Mouse (Mus musculus) embryonic facial prominence, embryonic 13.5 days (tissue): ENCODE data around the gene Foxp1. TPM values are rescaled to one million over a fixed set of nuclear protein-coding genes. Genes with fewer than 3 reads are reported as not detected.

ENCODE experiments used
- ATAC-seq: fragments of 200-750 bp; cut with Nextera tagmentation; 2 replicates; pipeline ENCODE4 v1.8.0; 2017; ENCODE audit warnings: low read depth; ENCODE audit not compliant: insufficient number of reproducible peaks, insufficient read depth, low FRiP score, low TSS enrichment
- H3K27ac ChIP-seq: fragments of 300-500 bp; sonication (generic); 2 replicates; pipeline ENCODE4 v1.5.1; 2015; ENCODE audit warnings: moderate library complexity, mild to moderate bottlenecking, inconsistent platforms
- H3K27me3 ChIP-seq: fragments of 300-500 bp; sonication (generic); 2 replicates; pipeline ENCODE4 v1.6.1; 2015; ENCODE audit warnings: mild to moderate bottlenecking, inconsistent platforms
- H3K36me3 ChIP-seq: fragments of 300-500 bp; sonication (generic); 2 replicates; pipeline ENCODE4 v1.6.1; 2015; ENCODE audit warnings: mild to moderate bottlenecking, inconsistent platforms
- H3K4me1 ChIP-seq: fragments of 300-500 bp; sonication (generic); 2 replicates; pipeline ENCODE4 v1.6.1; 2015; ENCODE audit warnings: inconsistent platforms
- H3K4me2 ChIP-seq: fragments of 300-500 bp; sonication (generic); 2 replicates; pipeline ENCODE4 v1.6.1; 2015; ENCODE audit warnings: moderate library complexity, mild to moderate bottlenecking, inconsistent platforms
- H3K4me3 ChIP-seq: fragments of 300-500 bp; sonication (generic); 2 replicates; pipeline ENCODE4 v1.5.1; 2015; ENCODE audit warnings: mild to moderate bottlenecking, inconsistent platforms
- H3K9ac ChIP-seq: fragments of 300-500 bp; sonication (generic); 2 replicates; pipeline ENCODE4 v1.6.1; 2015; ENCODE audit warnings: mild to moderate bottlenecking, inconsistent platforms
- H3K9me3 ChIP-seq: fragments of 300-500 bp; sonication (generic); 2 replicates; pipeline ENCODE4 v1.6.1; 2016; ENCODE audit warnings: inconsistent platforms
- WGBS: fragments of 180-500 bp; shearing (Covaris S2); methylation state at CpG from one replicate; pipeline ENCODE4 v1.1.7; 2015; ENCODE audit warnings: mixed read lengths; 5-methylcytosine and 5-hydroxymethylcytosine counted together
- polyA plus RNA-seq: library from polyadenylated mRNA; unstranded; fragments of >200 nt; fragmentation: Nextera tagmentation; extraction: Ambion mirVana; gene quantifications from 2 replicates; pipeline ENCODE4 v1.2.1, GENCODE M21; 2015

Foxp1 gene
- polyA plus RNA-seq, 1 experiment from 2014 or later = 66.7 TPM

DNA sequence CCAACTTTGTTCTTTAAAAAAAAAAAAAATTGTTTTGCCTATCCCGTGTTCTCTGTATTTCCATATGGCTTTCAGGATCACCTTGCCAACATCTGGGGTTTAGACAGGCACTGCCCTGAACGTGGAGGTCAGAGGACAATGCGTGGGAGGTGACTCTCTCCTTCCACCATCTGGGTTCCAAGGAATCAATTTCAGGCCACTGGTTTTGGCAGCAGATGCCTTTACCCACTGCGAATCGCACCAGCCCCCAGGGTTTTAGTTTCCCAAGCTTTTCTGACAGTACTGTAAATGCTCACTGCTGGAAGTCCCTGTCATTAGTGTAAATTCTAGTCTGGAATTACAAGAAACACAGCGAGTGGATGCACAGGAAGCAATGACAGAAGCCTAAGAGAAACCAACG is 41.0 kb downstream of the Foxp1 start:
- Histone ChIP-seq H3K27me3 (no peaks in the 10 kb centered on the region), H3K27ac (no peak overlapping the region), H3K9me3 (no peaks in the 10 kb centered on the region; the same call in 1 of the 2 replicates), H3K4me1 (peaks cover 41% of the 10 kb centered on the region), H3K9ac (no peak overlapping the region), H3K4me2 (no peak overlapping the region), H3K36me3 (no peaks in the 10 kb centered on the region), H3K4me3 (no peak overlapping the region)
- 38% methylated on average over 7 of the region's 7 CpGs for WGBS
- no peak for ATAC-seq

DNA sequence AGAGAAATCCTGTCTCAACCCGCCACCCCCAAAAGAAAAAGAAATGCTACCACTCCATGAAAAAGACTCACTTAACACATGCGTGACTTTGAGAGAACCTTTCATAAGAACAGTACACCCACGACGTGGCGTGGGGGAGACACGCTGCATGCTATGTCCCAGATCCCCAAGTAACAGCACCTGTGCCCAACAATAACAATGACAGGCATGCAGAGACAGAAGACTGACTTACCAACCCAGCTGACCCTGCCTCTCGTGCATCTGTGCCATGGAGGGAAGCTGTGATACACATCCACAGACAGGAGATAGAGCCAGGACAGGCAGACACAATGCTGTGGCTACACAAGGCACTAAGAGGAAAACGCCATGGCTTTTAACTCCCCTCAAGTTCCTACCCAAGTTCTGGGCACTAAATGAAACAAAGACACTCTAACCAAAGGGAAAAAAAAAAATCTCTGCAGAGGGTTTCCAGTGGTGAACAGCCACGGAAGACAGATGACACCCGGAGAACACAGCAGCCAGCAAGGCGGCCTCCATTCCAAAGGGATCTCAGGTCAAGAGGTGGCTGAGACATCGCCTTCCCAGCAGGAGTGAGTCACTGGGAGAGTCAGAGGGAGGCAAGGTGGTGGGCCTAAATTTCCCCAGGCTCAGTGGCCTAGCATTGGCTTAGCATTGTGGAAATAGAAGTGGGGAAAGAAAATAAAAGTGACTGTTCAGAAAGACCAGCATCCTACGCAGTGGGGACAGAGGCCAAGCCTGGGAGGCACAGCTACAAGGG is 43.5 kb downstream of the Foxp1 start:
- no peak overlapping the region for H3K27ac ChIP-seq
- H3K36me3 ChIP-seq = no peaks in the 10 kb centered on the region
- no peak for ATAC-seq
- peaks cover 31% of the 10 kb centered on the region for H3K4me1 ChIP-seq
- no peaks in the 10 kb centered on the region for H3K27me3 ChIP-seq
- no peak overlapping the region for H3K4me2 ChIP-seq
- H3K9ac ChIP-seq = no peak overlapping the region
- H3K4me3 ChIP-seq = no peak overlapping the region
- H3K9me3 ChIP-seq = no peaks in the 10 kb centered on the region; the same call in 1 of the 2 replicates
- 84% methylated on average over 13 of the region's 13 CpGs for WGBS

DNA sequence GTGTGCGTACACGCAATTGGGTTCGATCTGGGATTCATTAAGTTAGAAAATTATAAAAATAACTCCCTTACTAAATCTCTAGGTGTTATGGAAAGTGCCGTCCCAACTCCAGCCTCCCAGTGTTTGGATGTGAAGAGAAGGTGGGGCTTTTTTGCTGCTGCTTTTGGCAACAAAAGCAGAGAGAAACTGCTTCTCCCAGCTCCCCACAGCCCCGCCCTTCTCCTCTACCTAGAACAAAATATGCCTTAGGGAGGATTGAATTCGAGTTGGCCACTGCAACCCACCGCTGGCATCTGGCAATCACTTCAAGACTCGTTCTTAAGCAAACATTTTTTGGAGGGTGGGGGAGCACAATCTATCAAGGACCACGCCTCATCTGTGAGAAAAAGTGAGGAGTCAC is 47.5 kb downstream of the Foxp1 start:
- H3K4me2 ChIP-seq = no peak overlapping the region
- no peaks in the 10 kb centered on the region for H3K9me3 ChIP-seq
- H3K4me1 ChIP-seq = peaks cover 15% of the 10 kb centered on the region
- WGBS = 47% methylated on average over 9 of the region's 9 CpGs
- no peak overlapping the region for H3K9ac ChIP-seq
- no peaks in the 10 kb centered on the region; the same call in 1 of the 2 replicates for H3K27me3 ChIP-seq
- H3K27ac ChIP-seq = no peak overlapping the region
- H3K4me3 ChIP-seq = no peak overlapping the region
- H3K36me3 ChIP-seq = no peaks in the 10 kb centered on the region
- no peak for ATAC-seq

DNA sequence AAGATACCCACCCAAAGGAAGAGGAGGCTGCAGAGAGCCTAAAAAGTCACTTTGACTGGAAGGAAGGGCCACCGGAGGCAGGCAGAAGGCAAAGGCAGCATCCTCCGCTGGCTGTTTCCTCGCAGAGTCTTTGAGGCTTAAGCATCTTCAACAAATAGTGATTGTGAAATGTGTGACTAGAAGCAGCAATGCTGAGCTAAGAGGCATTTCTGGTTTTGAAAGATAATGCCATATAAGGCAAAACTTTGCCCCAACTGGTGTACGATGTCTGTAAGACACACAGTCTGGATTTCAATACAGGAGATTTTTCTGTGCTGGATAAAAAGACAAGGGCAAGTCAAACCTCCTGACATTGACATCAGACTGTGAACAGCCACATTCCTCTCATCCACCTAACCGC is 51.6 kb downstream of the Foxp1 start:
- H3K9ac ChIP-seq = no peak overlapping the region
- peaks cover 16% of the 10 kb centered on the region for H3K4me1 ChIP-seq
- no peaks in the 10 kb centered on the region; the same call in 1 of the 2 replicates for H3K27me3 ChIP-seq
- no peaks in the 10 kb centered on the region for H3K9me3 ChIP-seq
- no peak for ATAC-seq
- H3K27ac ChIP-seq = no peak overlapping the region
- H3K36me3 ChIP-seq = no peaks in the 10 kb centered on the region
- whole genome bisulfite sequencing = 61% methylated on average over 5 of the region's 5 CpGs
- no peak overlapping the region for H3K4me3 ChIP-seq
- no peak overlapping the region for H3K4me2 ChIP-seq

DNA sequence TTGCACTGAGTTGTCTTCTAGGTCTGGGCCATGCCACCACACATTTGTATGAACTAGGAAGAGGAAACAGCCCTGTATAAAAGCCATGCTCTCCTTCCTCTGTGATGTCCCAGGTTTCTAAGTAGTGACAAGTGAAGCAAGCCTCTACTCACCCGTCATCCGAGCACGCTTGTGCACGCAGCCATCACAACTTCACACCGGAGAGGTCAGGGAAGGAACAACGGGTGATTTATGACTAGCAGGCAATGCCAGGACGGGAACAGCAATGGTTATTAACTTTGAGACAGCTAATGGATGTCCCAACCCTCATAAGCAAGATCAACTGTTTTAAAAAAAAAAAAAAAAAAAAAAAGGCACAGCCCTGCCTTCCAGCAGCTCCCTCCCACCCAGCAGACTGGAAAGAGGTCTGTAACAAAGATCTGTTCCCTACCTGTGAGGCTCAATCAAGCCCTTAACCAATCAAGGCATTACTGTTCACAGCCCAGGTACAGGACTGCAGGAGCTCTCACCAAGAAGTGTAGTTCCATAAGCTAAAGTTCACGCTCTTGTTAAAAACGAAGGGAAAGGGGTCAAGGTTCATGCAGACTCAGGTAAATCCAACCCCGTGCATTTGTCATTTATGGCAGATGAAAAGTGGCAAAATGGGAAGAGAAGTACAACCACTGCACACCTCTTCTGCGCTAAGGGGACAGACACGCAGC is 53.2 kb downstream of the Foxp1 start:
- Histone ChIP-seq H3K4me1 (peaks cover 10% of the 10 kb centered on the region; the same call in 1 of the 2 replicates), H3K4me2 (no peak overlapping the region), H3K27ac (no peak overlapping the region), H3K36me3 (no peaks in the 10 kb centered on the region), H3K4me3 (no peak overlapping the region), H3K9ac (no peak overlapping the region), H3K27me3 (no peaks in the 10 kb centered on the region; the same call in 1 of the 2 replicates), H3K9me3 (no peaks in the 10 kb centered on the region)
- no peak for ATAC-seq
- WGBS = 77% methylated on average over 12 of the region's 12 CpGs

DNA sequence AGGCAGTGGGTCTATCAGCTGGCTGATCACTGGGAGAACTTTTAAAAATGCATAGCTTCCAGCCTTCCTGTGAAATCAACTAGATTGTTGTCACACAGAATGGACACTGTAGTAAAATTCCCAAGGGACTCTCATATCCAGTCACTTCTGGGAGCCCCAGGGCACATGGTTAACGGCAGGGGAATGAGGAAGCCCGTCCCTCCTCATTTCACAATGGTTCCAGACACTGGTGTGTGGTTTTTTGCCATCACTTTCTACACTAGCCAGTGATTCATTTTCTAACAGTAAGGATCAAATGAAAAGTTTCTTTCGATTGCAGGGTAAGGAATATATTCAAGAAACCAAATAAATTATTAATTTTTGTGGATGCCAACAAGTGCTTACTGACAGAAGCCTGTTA is 54.7 kb downstream of the Foxp1 start:
- no peak for ATAC-seq
- H3K4me2 ChIP-seq = no peak overlapping the region
- no peak overlapping the region for H3K4me3 ChIP-seq
- WGBS = 46% methylated on average over 3 of the region's 3 CpGs
- H3K36me3 ChIP-seq = no peaks in the 10 kb centered on the region
- no peaks in the 10 kb centered on the region for H3K9me3 ChIP-seq
- H3K27ac ChIP-seq = no peak overlapping the region
- H3K9ac ChIP-seq = no peak overlapping the region
- no peaks in the 10 kb centered on the region; the same call in 1 of the 2 replicates for H3K27me3 ChIP-seq
- peaks cover 15% of the 10 kb centered on the region; the same call in 1 of the 2 replicates for H3K4me1 ChIP-seq

DNA sequence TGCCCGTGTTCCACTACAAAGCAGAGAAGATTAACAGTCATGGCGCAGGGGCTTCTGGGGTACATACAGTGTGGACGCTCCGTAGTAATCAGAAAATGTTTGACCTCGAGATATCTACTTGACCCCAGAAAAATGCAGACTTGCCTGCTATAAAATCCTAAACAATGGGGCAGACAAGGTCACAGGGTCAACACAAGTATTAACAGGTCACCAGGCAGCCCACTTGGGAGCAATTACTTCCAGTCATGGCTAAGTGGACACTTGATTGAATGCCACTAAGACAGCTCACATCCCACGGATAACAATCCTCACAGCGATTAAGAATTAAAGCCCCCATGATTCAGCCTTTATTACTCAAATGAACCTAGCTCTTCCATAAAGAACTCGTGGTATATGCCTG is 55.4 kb downstream of the Foxp1 start:
- Histone ChIP-seq H3K4me3 (no peak overlapping the region), H3K27ac (no peak overlapping the region), H3K36me3 (no peaks in the 10 kb centered on the region), H3K9me3 (no peaks in the 10 kb centered on the region), H3K4me2 (no peak overlapping the region), H3K9ac (no peak overlapping the region), H3K27me3 (no peaks in the 10 kb centered on the region; the same call in 1 of the 2 replicates), H3K4me1 (peaks cover 20% of the 10 kb centered on the region; the same call in 1 of the 2 replicates)
- WGBS = 31% methylated on average over 8 of the region's 8 CpGs
- ATAC-seq = no peak

DNA sequence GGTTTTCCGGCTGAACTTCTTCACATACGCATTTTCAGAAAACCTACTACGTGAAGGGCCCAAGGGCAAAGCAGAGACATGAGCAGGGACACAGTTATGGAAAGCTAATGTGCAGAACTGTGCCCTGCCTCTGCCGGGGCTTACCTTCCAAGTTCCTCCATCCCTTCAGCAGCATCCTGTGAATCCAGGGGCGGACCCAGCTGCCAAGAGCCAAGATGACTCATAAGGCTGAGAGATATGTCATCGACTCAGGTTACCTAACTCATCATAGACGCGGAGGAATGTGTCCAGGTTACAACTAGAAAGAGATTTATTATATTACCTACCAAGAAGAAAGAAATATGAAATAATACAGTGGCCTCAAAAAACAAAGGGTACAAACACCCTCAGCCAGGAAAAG is 56.2 kb downstream of the Foxp1 start:
- Histone ChIP-seq H3K36me3 (no peaks in the 10 kb centered on the region), H3K4me1 (peaks cover 20% of the 10 kb centered on the region; the same call in 1 of the 2 replicates), H3K4me3 (no peak overlapping the region), H3K4me2 (no peak overlapping the region), H3K27ac (no peak overlapping the region), H3K27me3 (no peaks in the 10 kb centered on the region), H3K9ac (no peak overlapping the region), H3K9me3 (no peaks in the 10 kb centered on the region)
- no peak for ATAC-seq
- WGBS = 71% methylated on average over 8 of the region's 8 CpGs

DNA sequence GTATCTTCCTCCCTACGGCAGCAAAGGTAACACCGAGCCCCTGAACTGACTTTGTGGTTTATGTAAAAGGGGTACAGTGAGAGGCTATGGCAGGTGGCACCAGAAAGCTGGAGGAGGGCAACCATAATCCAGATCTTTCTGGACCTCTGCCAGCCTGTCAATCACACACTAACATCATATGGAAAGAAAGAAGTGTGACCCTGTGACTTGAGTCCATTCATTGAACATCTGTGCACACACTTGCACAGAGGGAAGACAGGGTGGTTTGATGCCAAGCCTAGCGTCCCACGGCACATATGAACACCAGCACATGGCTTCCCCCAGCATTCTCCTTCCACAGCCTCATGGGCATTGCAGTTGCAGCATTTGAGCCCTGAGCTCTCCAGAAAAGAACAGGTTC is 58.1 kb downstream of the Foxp1 start:
- ATAC-seq = no peak
- no peaks in the 10 kb centered on the region for H3K27me3 ChIP-seq
- no peaks in the 10 kb centered on the region for H3K36me3 ChIP-seq
- H3K9me3 ChIP-seq = no peaks in the 10 kb centered on the region
- no peak overlapping the region for H3K4me3 ChIP-seq
- H3K4me1 ChIP-seq = 0 out of 2 replicates have a peak, but pooled peaks cover 13% of the 10 kb centered on the region
- WGBS = 79% methylated on average over 4 of the region's 4 CpGs
- no peak overlapping the region for H3K27ac ChIP-seq
- no peak overlapping the region for H3K4me2 ChIP-seq
- no peak overlapping the region for H3K9ac ChIP-seq

DNA sequence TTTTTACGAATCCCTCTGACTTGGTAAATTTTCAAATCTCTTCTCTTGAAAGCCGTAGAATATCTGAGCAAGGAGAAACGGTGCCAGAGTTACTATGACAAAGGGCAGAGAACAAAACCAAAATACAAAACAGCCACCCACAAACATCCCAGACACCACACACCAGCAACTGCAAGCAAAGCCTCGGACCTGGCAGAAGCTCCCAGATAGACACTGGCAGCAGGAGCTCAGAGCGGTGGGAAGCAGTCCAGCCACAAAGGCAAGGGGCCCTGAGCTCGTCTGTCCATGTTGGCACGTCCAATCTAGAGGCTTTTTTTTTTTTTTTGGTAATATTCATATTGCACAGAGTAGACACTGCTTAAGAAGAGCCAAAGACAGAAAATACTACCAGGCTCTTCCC is 58.6 kb downstream of the Foxp1 start:
- ATAC-seq = no peak
- Histone ChIP-seq H3K27ac (no peak overlapping the region), H3K36me3 (no peaks in the 10 kb centered on the region), H3K9me3 (no peaks in the 10 kb centered on the region), H3K27me3 (no peaks in the 10 kb centered on the region), H3K4me2 (no peak overlapping the region), H3K4me1 (0 out of 2 replicates have a peak, but pooled peaks cover 13% of the 10 kb centered on the region), H3K9ac (no peak overlapping the region), H3K4me3 (no peak overlapping the region)
- 87% methylated on average over 7 of the region's 7 CpGs for WGBS

DNA sequence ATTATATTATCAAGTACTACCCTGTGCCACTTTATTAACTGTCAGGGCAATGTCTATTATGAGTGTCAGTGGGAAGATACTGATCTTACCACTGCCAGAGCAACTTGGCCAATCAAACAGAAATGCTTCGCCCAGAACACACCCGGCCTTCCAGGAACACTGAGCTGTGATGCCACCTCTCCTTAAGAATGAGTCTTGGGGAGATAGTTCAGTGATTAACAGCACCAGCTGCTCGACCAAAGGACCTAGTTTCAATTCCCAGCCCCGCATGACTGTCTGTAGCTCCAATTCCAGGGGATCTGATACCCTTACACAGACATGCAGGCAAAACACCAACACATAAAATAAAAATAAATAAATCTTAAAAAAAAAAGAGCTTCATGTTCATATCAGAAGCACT is 63.7 kb downstream of the Foxp1 start:
- no peak overlapping the region for H3K4me2 ChIP-seq
- no peak overlapping the region for H3K9ac ChIP-seq
- no peaks in the 10 kb centered on the region for H3K27me3 ChIP-seq
- H3K27ac ChIP-seq = no peak overlapping the region
- H3K36me3 ChIP-seq = no peaks in the 10 kb centered on the region
- no peaks in the 10 kb centered on the region for H3K9me3 ChIP-seq
- 0 out of 2 replicates have a peak, but pooled peaks cover 10% of the 10 kb centered on the region for H3K4me1 ChIP-seq
- H3K4me3 ChIP-seq = no peak overlapping the region
- ATAC-seq = no peak
- WGBS = 90% methylated on average over 4 of the region's 4 CpGs
